Mouse (Mus musculus): ENCODE measurements around the gene Rps18. TPM values are rescaled to one million over a fixed set of nuclear protein-coding genes. Genes with fewer than 3 reads are reported as not detected.
A peak's percentile ranks its signal among the peaks of the same experiment; 100 is the strongest.
"Not testable (repeated sequence)": the region's sequence is repeated elsewhere in the genome, so short reads cannot be mapped to it uniquely, and the experiment has no call there.

The Rps18 gene
- 1,000 to 10,000 TPM; 6,766 to 6,959 TPM for polyA plus RNA-seq (2017; shearing (Covaris generic))

DNA sequence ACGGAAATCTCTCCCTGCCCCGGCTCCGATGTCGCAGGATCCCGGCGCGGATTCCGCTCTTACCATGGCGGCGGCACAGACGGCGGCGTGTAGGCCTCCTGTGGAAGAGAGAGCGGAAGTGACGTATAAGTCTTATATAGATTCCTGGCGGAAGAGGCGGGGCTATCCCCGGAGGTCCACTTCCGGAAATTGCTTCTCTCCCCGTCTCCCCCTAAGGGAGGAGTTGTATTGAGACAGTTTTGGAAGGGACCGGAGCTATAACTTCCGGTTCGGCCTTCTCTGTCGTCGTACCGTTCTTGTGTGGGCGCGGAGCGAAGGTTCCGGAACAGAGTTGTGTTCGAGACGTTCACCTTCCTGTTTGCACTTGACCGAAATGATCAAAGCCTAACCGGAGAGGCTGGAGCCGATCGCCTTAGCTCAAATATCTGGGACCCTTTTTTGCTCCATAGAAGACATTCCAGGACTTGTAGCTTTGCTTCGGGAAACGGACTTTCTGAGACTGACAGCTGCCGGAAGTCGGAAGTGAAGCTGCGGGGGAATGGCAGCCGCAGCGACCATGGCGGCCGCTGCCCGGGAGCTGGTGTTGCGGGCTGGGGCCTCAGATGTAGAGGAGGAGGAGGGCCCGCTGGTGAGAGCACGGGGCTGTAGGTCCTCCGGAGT lies at the start of gene Rps18, which contains the start of gene Vps52:
TSS of gene Rps18 (minus strand) at position 447 of the 660 bp plus-strand sequence.
TSS of gene Vps52 (plus strand) at position 258 of the 660 bp plus-strand sequence.
- peak; percentile 87 for ATAC-seq

DNA sequence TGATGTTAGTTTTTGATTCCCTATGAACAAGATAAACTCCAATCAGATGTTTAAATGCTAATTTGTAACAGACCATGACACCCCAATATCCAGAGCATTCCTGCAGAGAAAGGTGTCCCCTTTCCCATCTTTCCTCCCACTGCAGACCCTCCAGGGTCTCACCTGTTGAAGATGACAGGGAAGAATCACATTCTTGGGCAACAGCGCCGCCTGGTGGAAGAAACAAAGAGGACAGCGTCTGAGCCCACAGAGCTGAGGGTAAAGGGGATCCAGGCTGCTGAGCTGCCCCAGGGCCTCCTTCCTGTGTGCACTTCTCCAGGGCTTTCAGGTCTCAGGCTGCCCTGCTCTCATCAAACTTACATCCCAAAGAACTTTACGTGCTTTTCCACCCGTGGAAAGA lies 47.6 kb upstream of the Rps18 start:
- no peak for ATAC-seq

DNA sequence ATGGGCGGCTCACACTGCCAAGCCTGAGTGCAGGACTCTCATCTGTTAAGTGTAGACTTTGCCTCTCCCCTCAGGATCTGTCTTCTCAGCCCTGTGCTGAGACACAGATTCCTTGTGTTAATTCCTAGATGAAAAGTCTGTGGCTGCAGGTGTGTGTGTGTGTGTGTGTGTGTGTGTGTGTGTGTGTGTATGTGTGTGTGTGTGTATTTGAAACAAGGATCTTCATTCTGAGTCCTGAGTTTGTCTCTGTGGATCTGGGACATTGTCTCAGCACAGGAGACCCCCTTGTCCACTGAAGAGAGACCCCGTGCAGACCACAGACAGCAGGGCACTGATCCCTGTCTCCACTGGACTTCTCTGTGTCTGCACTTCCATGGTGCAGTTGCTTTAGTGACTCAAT lies 45.0 kb upstream of the Rps18 start:
- not testable (repeated sequence) for ATAC-seq

DNA sequence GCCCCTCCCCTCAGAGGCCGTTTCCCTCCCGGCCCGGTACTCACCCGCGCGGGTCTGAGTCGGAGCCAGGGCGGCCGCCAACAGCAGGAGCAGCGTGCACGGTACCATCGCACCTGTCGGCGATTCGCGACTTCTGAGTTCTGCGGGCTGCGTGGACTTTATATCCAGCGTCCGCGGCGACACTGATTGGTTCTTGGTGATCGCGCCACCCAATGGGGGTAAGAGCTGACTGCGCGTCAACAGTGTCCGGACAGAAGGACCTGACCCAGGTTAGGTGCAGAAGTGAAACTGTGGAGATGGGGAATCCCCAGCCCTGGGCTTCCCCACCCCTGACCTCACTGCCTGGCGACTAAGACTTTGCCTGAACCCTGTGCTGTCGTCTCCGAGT lies 44.3 kb upstream of the Rps18 start, which contains the start of gene H2-K1:
TSS of gene H2-K1 (minus strand) at position 198 of the 388 bp plus-strand sequence.
- peak; percentile 91 for ATAC-seq

DNA sequence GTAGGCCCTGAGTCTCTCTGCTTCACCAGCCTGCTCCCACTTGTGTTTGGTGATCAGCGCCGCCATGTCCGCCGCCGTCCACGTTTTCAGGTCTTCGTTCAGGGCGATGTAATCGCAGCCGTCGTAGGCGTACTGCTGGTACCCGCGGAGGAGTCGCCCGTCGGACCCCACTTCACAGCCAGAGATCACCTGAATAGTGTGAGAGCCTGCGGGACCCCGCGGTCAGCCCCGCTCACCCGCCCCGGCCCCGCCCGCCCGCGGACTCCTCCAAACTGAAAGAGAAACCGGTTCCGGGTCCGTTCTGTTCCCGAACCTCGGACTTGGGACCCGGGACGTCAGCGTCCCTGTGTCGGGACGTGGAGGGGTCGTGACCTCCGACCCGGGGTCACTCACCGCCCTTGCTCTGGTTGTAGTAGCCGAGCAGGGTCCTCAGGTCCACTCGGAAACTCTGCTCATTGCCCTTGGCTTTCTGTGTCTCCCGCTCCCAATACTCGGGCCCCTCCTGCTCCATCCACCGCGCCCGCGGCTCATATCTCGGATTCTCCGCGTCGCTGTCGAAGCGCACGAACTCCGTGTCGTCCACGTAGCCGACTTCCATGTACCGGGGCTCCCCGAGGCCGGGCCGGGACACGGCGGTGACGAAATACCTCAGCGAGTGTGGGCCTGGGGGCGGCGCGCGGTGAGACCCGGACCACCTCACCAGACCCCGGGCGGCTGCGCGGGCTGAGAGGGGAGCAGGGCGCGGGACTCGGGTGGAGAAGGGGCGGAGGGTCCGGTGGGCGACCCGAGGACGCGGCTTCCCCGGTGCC lies 43.7 kb upstream of the Rps18 start:
- ATAC-seq: peak; percentile 2

DNA sequence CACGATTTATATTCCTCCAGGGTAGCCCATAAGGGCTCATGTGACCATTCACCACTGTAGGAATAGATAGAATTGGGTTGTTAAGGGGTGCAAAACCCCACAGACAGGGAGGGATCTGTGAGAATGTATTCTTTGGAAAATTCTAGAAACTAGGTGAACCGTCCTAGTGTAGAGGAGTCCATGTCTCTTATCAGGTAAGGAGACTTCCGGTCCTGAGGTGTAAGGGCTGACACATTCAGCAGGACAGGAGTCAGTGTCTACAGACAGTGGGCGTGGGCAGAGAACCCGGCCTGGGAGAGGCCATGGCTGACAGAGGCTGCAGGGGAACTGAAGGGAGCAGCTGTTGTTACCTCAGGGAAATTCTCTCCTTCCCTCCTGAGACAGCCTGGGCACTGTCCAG lies 42.9 kb upstream of the Rps18 start:
- peak; percentile 7 for ATAC-seq

DNA sequence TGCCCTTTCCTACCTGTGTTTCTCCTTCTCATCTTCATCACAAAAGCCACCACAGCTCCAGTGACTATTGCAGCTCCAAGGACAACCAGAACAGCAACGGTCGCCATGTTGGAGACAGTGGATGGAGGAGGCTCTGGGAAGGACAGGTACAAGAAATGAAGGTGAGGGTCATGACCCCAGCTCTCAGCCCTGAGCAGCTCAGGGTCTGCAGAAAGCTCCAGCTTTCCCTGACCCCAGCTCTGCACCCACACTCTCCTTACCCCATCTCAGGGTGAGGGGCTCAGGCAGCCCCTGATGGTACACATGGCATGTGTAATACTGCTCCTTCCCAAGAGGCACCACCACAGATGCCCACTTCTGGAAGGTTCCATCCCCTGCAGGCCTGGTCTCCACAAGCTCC lies 41.2 kb upstream of the Rps18 start:
- not testable (repeated sequence) for ATAC-seq

DNA sequence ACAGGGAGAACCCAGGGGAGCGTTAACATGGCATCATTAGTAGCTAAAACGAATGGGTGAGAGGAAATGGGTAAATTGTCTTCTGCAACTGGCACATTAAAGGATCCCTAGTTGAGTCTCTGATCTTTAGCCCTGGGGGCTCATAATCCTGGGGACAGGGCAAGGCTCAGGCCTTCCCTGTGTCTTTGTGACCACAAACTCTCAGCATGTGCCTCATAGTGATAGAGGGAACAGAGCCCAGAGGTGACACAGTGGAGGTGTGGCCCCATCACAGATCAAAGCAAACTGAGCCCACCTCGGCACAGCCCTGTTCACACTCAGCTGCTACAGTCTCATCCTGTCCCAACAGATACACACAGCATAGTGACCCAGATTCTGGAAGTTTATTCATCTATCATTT lies 39.9 kb upstream of the Rps18 start:
- ATAC-seq: no peak

DNA sequence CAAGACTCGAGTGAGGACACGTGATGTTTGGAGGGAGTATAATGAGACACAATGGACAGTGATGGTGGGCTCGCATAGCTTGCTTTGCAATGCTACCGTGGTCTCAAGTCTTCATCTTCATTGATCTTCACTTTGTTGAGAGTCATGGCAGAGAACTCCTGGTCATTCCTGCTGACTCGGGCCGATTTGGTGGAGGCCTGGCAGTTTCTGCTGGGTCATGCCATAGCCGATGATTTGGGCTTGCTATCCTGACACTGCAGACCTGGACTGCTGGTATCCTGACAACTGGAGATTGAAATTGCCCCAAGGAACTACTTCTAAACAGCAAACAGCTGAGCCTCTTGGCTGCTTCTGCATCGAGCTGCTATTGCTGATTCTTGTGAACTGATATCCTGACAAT lies 39.2 kb upstream of the Rps18 start:
- no peak for ATAC-seq

DNA sequence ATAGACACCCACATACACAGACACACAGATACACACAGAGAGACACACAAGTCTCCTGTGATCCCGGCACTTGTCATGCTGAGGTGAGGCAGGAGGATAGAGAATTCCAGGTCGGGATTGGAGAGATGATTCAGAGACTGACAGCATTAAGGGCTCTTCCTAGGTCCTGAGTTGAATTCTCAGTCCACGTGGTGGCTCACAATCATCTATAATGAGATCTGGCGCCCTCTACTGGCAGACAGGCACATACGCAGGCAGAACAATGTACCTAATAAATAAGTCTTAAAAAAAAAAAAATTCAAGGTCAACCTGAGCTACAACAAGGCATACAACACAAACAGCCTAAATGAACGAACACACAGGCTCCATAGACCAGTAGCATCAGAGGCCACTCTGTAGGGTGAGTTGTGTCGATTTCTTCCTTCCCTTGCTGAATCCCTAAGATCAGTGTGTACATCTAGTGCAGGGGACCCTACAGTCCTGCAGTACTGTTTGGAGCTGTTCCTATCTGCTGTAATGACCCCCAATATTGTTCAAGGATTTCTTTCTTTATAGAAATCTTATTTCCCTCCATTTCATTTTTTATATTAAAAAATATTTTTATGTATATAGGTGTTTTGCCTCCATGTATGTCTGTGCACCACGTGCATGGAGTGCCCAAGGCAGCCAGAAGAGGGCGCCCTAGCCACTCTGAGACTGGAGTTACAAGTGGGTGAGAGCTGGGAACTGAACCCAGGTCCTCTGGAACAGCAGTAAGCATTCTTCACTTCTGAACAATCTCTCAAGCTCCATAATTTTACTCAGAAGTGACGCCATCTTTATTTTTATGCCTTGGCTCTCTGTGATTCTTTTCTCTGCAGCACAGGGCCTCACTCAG lies 36.2 kb upstream of the Rps18 start:
- peak; percentile 61 for ATAC-seq

DNA sequence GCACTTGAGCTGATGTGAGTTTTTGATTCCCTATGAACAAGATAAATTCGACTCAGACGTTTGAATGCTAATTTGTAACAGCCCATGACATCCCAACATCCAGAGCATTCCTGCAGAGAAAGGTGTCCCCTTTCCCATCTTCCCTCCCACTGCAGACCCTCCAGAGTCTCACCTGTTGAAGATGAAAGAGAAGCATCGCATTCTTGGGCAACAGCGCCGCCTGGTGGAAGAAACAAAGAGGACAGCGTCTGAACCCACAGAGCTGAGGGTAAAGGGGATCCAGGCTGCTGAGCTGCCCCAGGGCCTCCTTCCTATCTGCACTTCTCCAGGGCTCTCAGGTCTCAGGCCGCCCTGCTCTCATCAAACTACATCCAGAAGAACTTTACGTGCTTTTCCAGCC lies 26.3 kb upstream of the Rps18 start:
- not testable (repeated sequence) for ATAC-seq

DNA sequence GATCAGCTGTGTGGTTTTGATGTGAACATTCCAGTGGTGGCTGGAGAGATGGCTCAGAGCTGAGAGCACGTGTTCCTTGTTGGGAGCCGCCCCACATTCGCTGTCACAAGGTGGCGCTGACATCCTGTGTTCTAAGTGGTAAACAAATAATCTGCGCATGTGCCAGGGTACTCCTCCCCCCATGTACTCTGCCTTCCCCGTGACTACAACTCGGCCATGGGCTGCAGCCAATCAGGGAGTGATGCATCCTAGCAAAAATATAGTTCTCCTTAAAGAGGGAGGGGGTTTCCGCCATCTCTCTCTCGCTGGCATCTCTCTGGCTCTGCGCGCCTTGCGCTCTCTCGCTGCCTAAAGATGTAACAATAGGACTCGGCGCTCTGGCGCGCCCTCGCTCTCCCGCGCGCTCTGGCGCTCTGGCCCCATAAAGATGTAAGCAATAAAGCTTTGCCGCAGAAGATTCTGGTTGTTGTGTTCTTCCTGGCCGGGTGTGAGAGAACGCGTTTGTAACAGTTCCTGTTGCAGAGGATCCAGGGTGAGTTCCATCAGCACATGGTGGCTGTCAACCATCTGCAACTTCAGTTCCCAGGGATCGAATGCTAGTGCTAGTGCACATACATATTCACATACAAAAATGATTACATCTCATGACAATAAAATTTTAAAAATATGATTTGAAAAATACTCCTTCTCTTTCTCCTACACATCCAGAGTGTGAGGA lies 25.6 kb upstream of the Rps18 start:
- peak; percentile 77 for ATAC-seq

DNA sequence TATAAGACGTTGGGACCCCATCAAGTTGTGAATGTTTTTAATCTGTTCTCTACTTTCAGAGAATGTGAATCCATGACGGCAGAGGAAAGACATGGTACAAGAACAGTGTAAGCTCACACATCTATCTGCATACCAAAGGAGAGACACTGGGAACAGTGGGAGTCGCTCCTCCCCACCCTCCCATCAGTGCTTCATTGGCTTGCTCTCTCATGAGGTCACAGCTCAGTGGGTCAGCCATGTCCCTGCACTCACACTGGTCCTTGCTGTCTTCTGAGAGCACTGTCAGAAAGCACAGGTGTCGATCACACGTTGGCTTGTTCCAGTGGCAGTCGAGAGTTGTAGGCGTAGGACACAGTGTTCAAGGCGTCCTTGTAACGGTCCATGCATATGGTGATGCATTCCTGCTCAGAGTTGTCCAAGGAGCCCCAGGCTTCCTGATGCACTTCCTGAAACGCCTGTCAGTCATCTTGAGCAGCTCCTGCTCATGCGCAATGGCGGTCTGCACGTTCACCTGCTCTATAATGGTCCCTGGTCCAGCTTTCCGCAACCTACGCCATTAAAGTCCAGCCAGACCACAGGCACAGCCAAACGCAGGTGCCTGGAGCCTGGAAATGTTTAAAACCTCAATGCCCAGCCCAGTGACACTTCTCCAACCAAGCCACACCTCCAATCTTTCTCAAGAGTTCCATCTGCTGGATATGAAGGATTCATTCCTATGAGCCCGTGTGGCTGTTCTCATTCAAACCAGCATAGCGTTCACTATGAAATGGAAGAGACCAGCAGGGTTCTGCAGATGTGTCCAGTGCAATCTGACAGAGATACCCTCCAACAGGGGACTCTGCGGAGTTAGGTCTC lies 24.6 kb upstream of the Rps18 start:
- no peak for ATAC-seq

DNA sequence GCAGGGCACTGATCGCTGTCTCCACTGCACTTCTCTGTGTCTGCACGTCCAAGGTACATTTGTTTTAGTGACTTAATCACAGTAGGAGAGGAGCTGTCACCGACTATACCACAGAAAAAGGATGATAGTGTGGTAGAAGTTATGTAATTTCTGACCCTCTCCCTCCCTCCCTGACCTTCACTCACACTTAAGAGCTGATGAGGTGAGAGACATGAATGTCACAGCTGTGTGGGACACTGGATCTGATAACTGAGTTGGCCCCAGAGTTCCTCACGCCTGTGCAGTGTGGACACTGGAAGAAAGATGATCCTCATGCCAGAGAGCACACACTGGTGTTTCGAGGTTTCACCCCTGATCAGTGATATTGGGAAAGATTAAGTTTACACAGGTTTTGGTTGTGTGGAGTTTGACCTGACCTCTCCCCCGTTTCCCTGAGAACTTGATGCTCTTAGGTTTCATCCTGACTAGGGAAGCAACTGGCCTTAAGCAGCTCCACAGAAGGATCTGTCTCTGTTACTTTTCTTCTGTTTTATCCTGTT lies 23.8 kb upstream of the Rps18 start:
- no peak for ATAC-seq

DNA sequence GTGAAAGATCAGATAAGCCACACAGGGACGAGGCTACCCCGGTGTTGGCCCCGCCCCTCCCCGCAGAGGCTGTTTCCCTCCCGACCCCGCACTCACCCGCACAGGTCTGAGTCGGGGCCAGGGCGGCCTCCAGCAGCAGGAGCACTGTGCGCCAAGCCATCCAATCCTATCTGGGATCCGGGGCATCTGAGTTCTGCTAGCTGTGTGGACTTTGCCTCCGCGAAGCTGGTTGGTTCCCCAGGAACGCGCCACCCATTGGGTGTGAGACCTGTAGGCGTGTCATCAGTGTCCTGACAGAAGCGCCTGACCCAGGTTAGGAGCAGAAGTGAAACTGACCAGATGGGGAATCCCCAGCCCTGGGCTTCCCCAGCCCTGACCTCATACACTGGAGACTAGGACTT lies 22.8 kb upstream of the Rps18 start:
- ATAC-seq: peak; percentile 74

DNA sequence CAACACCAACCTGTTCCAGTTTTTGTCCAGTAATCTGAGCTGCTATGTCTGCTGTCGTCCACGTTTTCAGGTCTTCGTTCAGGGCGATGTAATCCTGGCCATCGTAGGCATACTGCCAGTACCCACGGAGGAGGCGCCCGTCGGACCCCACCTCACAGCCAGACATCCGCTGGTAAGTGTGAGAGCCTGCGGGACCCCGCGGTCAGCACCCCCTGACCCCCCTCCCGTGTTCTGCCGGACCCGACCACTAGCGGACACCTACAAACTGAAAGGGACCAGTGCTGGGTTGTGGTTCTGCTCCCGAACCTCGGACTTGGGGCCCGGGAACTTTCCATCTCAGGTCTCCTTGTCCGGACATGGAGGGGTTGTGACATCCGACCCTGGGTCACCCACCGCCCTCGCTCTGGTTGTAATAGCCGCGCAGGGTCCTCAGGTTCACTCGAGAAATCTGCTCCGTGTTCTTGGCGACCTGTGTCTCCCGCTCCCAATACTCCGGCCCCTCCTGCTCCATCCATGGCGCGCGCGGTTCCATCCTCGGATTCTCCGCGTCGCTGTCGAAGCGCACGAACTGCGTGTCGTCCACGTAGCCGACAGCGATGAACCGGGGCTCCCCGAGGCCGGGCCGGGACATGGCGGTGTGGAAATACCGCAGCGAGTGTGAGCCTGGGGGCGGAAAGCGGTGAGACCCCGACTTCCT lies 22.2 kb upstream of the Rps18 start:
- ATAC-seq: no peak

DNA sequence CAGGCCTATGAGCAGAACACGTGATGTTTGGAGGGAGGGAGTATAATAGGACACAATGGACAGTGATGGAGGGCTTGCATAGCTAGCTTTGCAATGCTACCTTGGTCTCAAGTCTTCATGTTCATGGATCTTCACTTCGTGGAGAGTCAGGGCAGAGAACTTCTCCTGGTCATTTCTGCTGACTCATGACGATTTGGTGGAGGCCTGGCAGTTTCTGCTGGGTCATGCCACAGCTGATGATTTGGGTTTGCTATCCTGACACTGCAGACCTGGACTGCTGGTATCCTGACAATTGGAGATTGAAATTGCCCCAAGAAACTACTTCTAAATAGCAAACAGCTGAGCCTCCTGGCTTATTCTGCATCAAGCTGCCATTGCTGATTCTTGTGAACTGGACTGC lies 17.8 kb upstream of the Rps18 start:
- no peak for ATAC-seq

DNA sequence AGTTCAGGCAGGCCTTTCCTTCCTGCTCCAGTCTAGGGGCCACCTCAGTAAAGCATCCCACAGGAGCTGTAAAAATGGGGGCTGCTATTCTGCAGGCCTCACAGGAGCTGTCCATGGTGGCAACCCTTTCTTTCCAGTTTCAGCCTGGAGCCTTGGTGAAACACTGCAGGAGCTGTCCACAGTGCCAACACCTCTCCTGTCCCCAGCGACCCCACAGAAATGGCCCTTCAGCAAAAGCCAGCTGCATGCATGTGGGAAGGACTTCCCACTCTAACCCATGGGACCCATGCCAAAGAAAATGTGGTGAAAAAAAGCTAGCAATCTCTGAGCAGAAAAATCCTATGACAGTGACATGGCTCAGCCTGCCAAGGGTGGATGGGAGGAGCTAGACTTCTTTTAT lies 16.9 kb upstream of the Rps18 start:
- no peak for ATAC-seq

DNA sequence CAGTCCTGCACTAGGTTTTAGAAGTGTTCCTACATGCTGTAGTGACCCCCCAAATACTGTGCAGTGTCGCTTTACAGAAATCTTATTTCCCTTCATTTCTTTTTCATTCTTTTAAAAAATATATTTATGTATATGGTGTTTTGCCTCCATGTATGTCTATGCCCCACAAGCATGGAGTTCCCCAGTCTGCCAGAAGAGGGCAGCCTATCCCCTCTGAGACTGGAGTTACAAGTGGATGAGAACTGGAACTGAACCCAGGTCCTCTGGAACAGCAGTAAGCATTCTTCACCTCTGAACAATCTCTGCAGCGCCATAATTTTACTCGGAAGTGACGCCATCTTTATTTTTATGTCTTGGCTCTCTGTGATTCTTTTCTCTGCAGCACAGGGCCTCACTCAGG lies 13.6 kb upstream of the Rps18 start:
- no peak for ATAC-seq

DNA sequence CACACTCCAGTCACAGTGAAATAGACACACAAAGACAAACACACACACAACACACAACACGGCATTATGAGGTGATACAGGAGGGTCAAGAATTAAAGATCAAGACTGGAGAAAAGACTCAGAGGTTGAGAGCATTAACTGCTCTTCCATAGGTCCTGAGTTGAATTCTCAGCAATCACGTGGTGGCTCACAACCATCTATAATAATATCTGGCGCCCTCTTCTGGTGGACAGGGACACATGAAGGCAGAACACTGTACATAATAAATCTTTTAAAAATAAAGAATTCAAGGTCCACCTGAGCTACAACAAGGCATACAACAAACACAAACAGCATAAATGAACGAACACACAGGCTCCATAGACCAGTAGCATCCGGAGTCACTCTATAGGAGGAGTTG lies 13.1 kb upstream of the Rps18 start:
- peak; percentile 72 for ATAC-seq
